In genomic region chr7:47244658-47245057, GRCm38 (mm10) we compare ENCODE assay signal across 25 mouse cellular contexts. TPM values are rescaled to one million over a fixed set of nuclear protein-coding genes. Genes with fewer than 3 reads are reported as not detected.
DNase-seq lines count a peak whose midpoint lies in the region; ATAC-seq and TF ChIP-seq lines count a peak whose summit lies in the region.
"Had no signal": no experiment of that assay in that cellular context is flagged by ENCODE, and none has a peak within 500 bp of the region (broad histone marks: within the 10 kb centered on the region; RNA-seq: fewer than 3 reads in every experiment).

No protein-coding gene starts in this region.

- WGBS in kidney, postnatal 0 days = 59% methylated on average over 3 of the region's 3 CpGs

- in situ Hi-C loops in CH12.LX (cut with MboI; ENCODE audit: low pct_ligation_motif_present, low pct_unique_long_range_greater_than_20kb, low sequenced_read_pairs) = no loop called here

- TF ChIP-seq RAD21 in CH12.LX (IDR thresholded peaks at IDR 0.05; ENCODE audit: low read depth, low read length) = peak; percentile 58

- DNase-seq in kidney, postnatal 0 days (ENCODE audit: low spot score) = no peak
- DNase-seq in kidney, adult 8-10 months = no peak
- DNase-seq in CH12.LX (ENCODE audit: extremely low read depth) = peak; percentile 54
- peak; percentile 2 for DNase-seq in thymus, postnatal 0 days (ENCODE audit: low spot score)
- no peak for DNase-seq in retina, postnatal 1 day
- DNase-seq in left cerebral cortex, postnatal 4 days = no peak
- DNase-seq in layer of hippocampus, adult 8-10 months (ENCODE audit: low spot score in 2 of 2) = no peak
- DNase-seq: heart, adult 18-20 months; kidney, postnatal 25 days; layer of hippocampus, postnatal 36 days; midbrain, embryonic 14.5 days; right cerebral cortex, postnatal 4 days had no signal

- intact Hi-C loops in left cerebral cortex, postnatal 4 days (cut with DNase I) = no loop called here

- no peak for TF ChIP-seq POLR2A in CH12.LX (IDR thresholded peaks at IDR 0.05; ENCODE audit: low read depth, low read length)

- H3K27ac ChIP-seq in kidney, postnatal 0 days = no peak overlapping the region
- no peak overlapping the region for H3K27ac ChIP-seq in CH12.LX (ENCODE audit: insufficient read depth, low read depth)
- H3K27ac ChIP-seq: embryonic facial prominence, embryonic 15.5 days; forebrain, embryonic 12.5 days; limb, embryonic 12.5 days; lung, embryonic 15.5 days; stomach, postnatal 0 days had no signal

- H3K4me3 ChIP-seq in kidney, postnatal 0 days (replicated peaks; ENCODE audit: low read depth, low read length) = no peak overlapping the region
- H3K4me3 ChIP-seq in CH12.LX (replicated peaks in 1 of 3; ENCODE audit: low read depth in 2 of 3, low read length in 2 of 3, poor library complexity in 1 of 3) = no peak overlapping the region
- H3K4me3 ChIP-seq: embryonic facial prominence, embryonic 15.5 days; forebrain, embryonic 12.5 days; limb, embryonic 12.5 days; lung, embryonic 15.5 days had no signal

- no peak for TF ChIP-seq EP300 in CH12.LX (IDR thresholded peaks at IDR 0.05; ENCODE audit: low read length)

- no peak overlapping the region for H3K4me2 ChIP-seq in kidney, postnatal 0 days (ENCODE audit: low read length)
- no peak overlapping the region for H3K4me2 ChIP-seq in CH12.LX (ENCODE audit: insufficient read depth, low read depth, poor library complexity, severe bottlenecking)
- H3K4me2 ChIP-seq: embryonic facial prominence, embryonic 15.5 days; forebrain, embryonic 12.5 days; limb, embryonic 12.5 days; lung, embryonic 15.5 days had no signal

- H3K27me3 ChIP-seq in kidney, postnatal 0 days (ENCODE audit: insufficient read depth, low read length) = no peaks in the 10 kb centered on the region
- H3K27me3 ChIP-seq in CH12.LX (replicated peaks) = peaks cover 19% of the 10 kb centered on the region
- H3K27me3 ChIP-seq: embryonic facial prominence, embryonic 15.5 days; forebrain, embryonic 12.5 days; limb, embryonic 12.5 days; lung, embryonic 15.5 days had no signal

- no peaks in the 10 kb centered on the region for H3K79me2 ChIP-seq in CH12.LX (replicated peaks; ENCODE audit: control insufficient read depth, extremely low read depth, insufficient read depth, poor library complexity, severe bottlenecking)

- no peak for ATAC-seq in kidney, postnatal 0 days (replicated peaks; ENCODE audit: low FRiP score, low read depth)
- ATAC-seq in hematopoietic stem cell, adult 5-6 weeks (replicated peaks in 1 of 2; ENCODE audit: insufficient read depth in 1 of 2, low FRiP score in 2 of 2, low TSS enrichment in 1 of 2, low read depth in 1 of 2, poor library complexity in 2 of 2, severe bottlenecking in 2 of 2) = peak; percentile 81 to 88; a peak in 3 of 4 replicates
- ATAC-seq: activated CD4-positive, CD25-positive, alpha-beta regulatory T cell, adult 4 months; inflammation-experienced regulatory T-cells, adult 6 months had no signal

- dilution Hi-C loops in CH12.LX (cut with MboI; ENCODE audit: extremely low pct_ligation_motif_present, extremely low pct_unique_long_range_greater_than_20kb, low sequenced_read_pairs) = no loop called here

- H3K4me1 ChIP-seq in kidney, postnatal 0 days (replicated peaks; ENCODE audit: insufficient read depth, low read length) = no peaks in the 10 kb centered on the region
- no peaks in the 10 kb centered on the region for H3K4me1 ChIP-seq in CH12.LX (ENCODE audit: control insufficient read depth in 1 of 2, insufficient read depth in 2 of 2)
- H3K4me1 ChIP-seq: embryonic facial prominence, embryonic 15.5 days; forebrain, embryonic 12.5 days; limb, embryonic 12.5 days; lung, embryonic 15.5 days had no signal

- no peaks in the 10 kb centered on the region for H3K9me3 ChIP-seq in kidney, postnatal 0 days (replicated peaks; ENCODE audit: low read length)
- H3K9me3 ChIP-seq in CH12.LX (replicated peaks; ENCODE audit: low read length) = no peaks in the 10 kb centered on the region
- H3K9me3 ChIP-seq: embryonic facial prominence, embryonic 15.5 days; forebrain, embryonic 12.5 days; G1E; lung, embryonic 15.5 days had no signal

- H3K9ac ChIP-seq in kidney, postnatal 0 days (ENCODE audit: low read depth, low read length) = no peak overlapping the region
- H3K9ac ChIP-seq in CH12.LX (ENCODE audit: insufficient read depth, low read depth) = no peak overlapping the region
- H3K9ac ChIP-seq: embryonic facial prominence, embryonic 15.5 days; forebrain, embryonic 12.5 days; limb, embryonic 12.5 days; lung, embryonic 15.5 days had no signal

- H3K36me3 ChIP-seq in kidney, postnatal 0 days (ENCODE audit: insufficient read depth, low read length) = no peaks in the 10 kb centered on the region
- no peaks in the 10 kb centered on the region for H3K36me3 ChIP-seq in CH12.LX (replicated peaks in 1 of 2; ENCODE audit: control insufficient read depth in 1 of 2, insufficient read depth in 1 of 2, low read length in 1 of 2)
- H3K36me3 ChIP-seq: embryonic facial prominence, embryonic 15.5 days; forebrain, embryonic 12.5 days; G1E; limb, embryonic 12.5 days; lung, embryonic 15.5 days had no signal

- TF ChIP-seq CTCF in kidney, postnatal 0 days (IDR thresholded peaks at IDR 0.05; ENCODE audit: low read depth) = peak; percentile 7; the same call in 1 of the 2 replicates
- TF ChIP-seq CTCF in CH12.LX (conservative IDR thresholded peaks at IDR 0.05 in 1 of 2, IDR thresholded peaks at IDR 0.05 in 1 of 2; ENCODE audit: low read depth in 2 of 2, low read length in 2 of 2) = peak in 1 of 2 experiments; percentile 58; a peak in 3 of 4 replicates

TF ChIP-seq in CH12.LX, 34 proteins besides CTCF, POLR2A, EP300 and RAD21:
- TF ChIP-seq MYC (IDR thresholded peaks at IDR 0.05; ENCODE audit: low read depth, low read length) = 0 out of 2 replicates have a peak, but pooled peaks have one; percentile 19
- no peak for TF ChIP-seq ZKSCAN1 (IDR thresholded peaks at IDR 0.05; ENCODE audit: borderline replicate concordance, low read depth, low read length)
- TF ChIP-seq SMC3 (IDR thresholded peaks at IDR 0.05; ENCODE audit: low read depth, low read length) = peak; percentile 21; the same call in 1 of the 2 replicates

RNA-seq across cellular contexts. Expression of gene Mrgpra9, which starts 8.0 kb away (rescaled TPM):
- polyA plus RNA-seq in kidney, postnatal 0 days (2015; fragmentation: Nextera tagmentation; extraction: Ambion mirVana) = not detected in 2 replicates
- total RNA-seq in CH12.LX (2012; rRNA removed) (not detected in 2 replicates), CH12.LX (2014; rRNA removed) (not detected in 2 replicates)
- polyA plus RNA-seq in CH12.LX (2012; ENCODE audit: insufficient read length, low read depth) = 0.26 TPM in 1 of 2 replicates, not detected in the other
- total RNA-seq in hematopoietic stem cell, adult 5-6 weeks (2017) = not detected in 2 replicates
- polyA plus RNA-seq in thymus, postnatal 0 days (2015; fragmentation: Nextera tagmentation; extraction: Ambion mirVana) = not detected in 2 replicates
- total RNA-seq in left cerebral cortex, postnatal 4 days (2021) = not detected
- total RNA-seq in layer of hippocampus, adult 8-10 months (2022) = not detected
- total RNA-seq: adrenal gland, postnatal 4 days; G1E; heart, adult 18-20 months; layer of hippocampus, postnatal 36 days had no signal
- polyA plus RNA-seq: activated CD4-positive, CD25-positive, alpha-beta regulatory T cell, adult 4 months; cortical plate, adult 2 months; embryonic facial prominence, embryonic 15.5 days; forebrain, embryonic 12.5 days; G1E; heart, postnatal 0 days; inflammation-experienced regulatory T-cells, adult 6 months; limb, embryonic 12.5 days; midbrain, embryonic 14.5 days; neural tube, embryonic 11.5 days; stomach, postnatal 0 days had no signal

RNA-seq across cellular contexts. Expression of gene Mrgpra6, which starts 39.9 kb away (rescaled TPM):
- not detected in 2 replicates for polyA plus RNA-seq in kidney, postnatal 0 days (2015; fragmentation: Nextera tagmentation; extraction: Ambion mirVana)
- not detected in 2 replicates for total RNA-seq in CH12.LX (2012; rRNA removed)
- not detected in 2 replicates for total RNA-seq in CH12.LX (2014; rRNA removed)
- polyA plus RNA-seq in CH12.LX (2012; ENCODE audit: insufficient read length, low read depth) = not detected in 2 replicates
- not detected in 2 replicates for total RNA-seq in hematopoietic stem cell, adult 5-6 weeks (2017)
- not detected in 2 replicates for polyA plus RNA-seq in thymus, postnatal 0 days (2015; fragmentation: Nextera tagmentation; extraction: Ambion mirVana)
- total RNA-seq in left cerebral cortex, postnatal 4 days (2021) = not detected
- not detected for total RNA-seq in layer of hippocampus, adult 8-10 months (2022)
- total RNA-seq: adrenal gland, postnatal 4 days; G1E; heart, adult 18-20 months; layer of hippocampus, postnatal 36 days had no signal
- polyA plus RNA-seq: activated CD4-positive, CD25-positive, alpha-beta regulatory T cell, adult 4 months; cortical plate, adult 2 months; embryonic facial prominence, embryonic 15.5 days; forebrain, embryonic 12.5 days; G1E; heart, postnatal 0 days; inflammation-experienced regulatory T-cells, adult 6 months; limb, embryonic 12.5 days; lung, embryonic 15.5 days; midbrain, embryonic 14.5 days; neural tube, embryonic 11.5 days; stomach, postnatal 0 days had no signal

Comparison
In these comparisons a context has a peak if more than half of its experiments do, and no peak if none do; other contexts are left out.
1. DNase-seq: peak in CH12.LX (single experiment) and thymus, postnatal 0 days (single experiment); none in kidney, postnatal 0 days (single experiment), kidney, adult 8-10 months (0 of 2), retina, postnatal 1 day (single experiment), left cerebral cortex, postnatal 4 days (single experiment) and layer of hippocampus, adult 8-10 months (0 of 2).